Mouse (Mus musculus): ENCODE data around the gene Uchl1.

The Uchl1 gene

GRCm38 (mm10) chr5:66707859-66708258 lies 32.0 kb downstream of the Uchl1 start:
- no peak for DNase-seq (ENCODE audit: low spot score in 2 of 2)

- DNase-seq (ENCODE audit: low spot score in 2 of 2), result no peak
These were observed 34.6 kb downstream of the Uchl1 start for GRCm38 (mm10) chr5:66710445-66711019.

- DNase-seq (ENCODE audit: low spot score in 2 of 2), result no peak
These were observed 36.9 kb downstream of the Uchl1 start for GRCm38 (mm10) chr5:66712801-66713200.

GRCm38 (mm10) chr5:66715498-66715931 lies 39.6 kb downstream of the Uchl1 start:
- no peak for DNase-seq (ENCODE audit: low spot score in 2 of 2)

GRCm38 (mm10) chr5:66717931-66718330 lies 42.0 kb downstream of the Uchl1 start:
- DNase-seq (ENCODE audit: low spot score in 2 of 2), result no peak

DNA sequence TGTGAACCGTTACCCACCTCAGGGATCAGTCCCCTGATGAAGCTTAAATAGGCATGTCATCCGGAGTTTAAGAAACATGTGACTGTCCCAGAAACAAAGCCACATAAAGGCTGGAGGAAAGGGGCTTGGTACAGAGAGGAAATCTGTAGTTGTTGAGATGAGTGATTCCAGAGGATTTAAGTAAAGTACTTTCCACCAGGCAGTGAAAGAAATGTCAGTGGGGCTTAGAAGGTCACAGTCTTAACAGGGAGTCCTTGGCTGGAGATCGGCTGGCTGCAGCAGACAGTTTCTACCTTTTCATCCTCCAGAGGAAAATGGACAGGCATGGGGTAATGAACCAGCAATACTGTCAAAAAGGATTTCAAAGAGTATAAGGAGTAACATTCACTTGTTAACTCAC lies 42.5 kb downstream of the Uchl1 start:
- no peak for DNase-seq (ENCODE audit: low spot score in 2 of 2)

DNA sequence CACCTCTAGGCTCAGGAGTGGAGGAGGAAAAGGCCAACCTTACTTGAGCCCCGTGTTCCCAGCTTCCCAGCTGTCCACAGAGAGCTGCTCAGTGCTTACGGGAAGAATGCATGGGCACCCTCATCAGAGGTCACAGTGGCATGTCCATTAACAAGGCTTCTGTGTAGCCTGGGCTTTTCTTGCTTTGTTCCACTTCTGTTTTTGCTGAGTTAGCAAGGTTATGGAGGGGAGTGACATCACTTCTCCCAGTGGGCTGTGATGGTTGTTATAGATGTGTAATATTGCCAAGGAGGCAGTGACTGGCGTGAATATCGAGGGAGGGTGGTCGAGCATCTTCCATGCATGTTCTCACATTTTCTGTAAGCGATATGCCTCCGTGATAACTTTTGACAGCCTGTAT lies 43.0 kb downstream of the Uchl1 start:
- no peak for DNase-seq (ENCODE audit: low spot score in 2 of 2)

DNA sequence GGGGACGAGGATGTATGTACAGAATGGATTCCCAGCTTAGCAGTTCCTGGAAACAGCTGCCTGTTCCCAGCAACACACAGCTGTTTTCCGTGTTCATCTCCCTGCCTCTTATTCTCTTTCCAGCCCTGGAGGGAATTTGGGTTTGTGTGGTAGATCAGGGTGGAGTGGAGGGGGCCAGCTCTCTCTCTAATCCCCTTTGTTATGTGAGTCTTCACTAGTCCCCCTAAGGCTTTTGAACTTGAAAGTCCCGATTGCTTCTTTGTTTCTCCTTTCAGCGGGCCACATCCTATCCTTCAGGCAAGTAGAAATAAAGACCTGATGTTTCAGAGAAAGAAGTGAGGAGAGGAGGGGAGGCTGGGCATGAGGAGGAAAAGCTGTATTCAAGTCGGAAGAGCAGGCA lies 45.0 kb downstream of the Uchl1 start:
- no peak for DNase-seq (ENCODE audit: low spot score in 2 of 2)

GRCm38 (mm10) chr5:66722586-66722985 lies 46.7 kb downstream of the Uchl1 start:
- no peak for DNase-seq (ENCODE audit: low spot score in 2 of 2)

- no peak for DNase-seq (ENCODE audit: low spot score in 2 of 2)
These were observed 47.1 kb downstream of the Uchl1 start for GRCm38 (mm10) chr5:66723037-66723436.

DNA sequence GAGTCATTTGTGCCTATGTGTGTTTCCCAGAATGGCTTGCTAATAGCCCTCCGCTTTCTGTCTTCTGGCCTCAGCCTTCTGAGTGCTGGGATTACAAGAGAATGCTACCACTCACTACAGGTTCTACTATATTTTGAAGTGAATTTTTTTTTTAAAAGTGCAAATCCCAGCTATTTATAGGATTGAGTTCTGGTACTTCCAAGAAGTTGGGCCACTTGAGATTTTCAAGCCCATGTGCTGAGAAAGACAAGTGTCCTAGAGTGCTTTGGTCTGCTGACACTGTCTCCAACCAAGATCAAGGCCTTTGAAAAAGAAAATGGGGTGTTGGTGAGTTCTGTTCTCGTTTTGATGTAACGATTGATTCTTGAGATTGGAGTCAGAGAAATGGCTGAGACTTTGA lies 47.7 kb downstream of the Uchl1 start:
- DNase-seq (ENCODE audit: low spot score in 2 of 2), result no peak

- no peak for DNase-seq (ENCODE audit: low spot score in 2 of 2)
These were observed 53.4 kb downstream of the Uchl1 start for GRCm38 (mm10) chr5:66729306-66729705.

- peak; percentile 50 to 78 for DNase-seq (ENCODE audit: low spot score in 2 of 2)
These were observed 54.9 kb downstream of the Uchl1 start for GRCm38 (mm10) chr5:66730621-66731301.

DNA sequence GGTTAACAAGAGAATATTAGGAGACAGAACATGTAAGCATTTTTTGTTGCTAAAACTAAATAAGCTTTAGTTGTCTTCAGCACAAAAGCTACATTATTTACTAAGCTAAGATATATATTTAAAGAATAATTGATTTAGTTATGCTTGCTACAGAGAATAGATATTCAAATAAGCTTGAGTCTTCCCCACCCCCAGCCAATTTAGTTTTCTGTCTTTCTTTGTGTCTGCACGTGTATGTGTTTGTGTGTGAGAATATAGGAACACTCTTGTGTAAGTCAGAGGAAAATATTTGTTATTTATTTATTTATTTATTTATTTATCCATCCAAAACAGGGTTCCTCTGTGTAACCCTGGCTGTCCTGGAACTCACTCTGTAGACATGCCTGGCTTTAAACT lies 55.4 kb downstream of the Uchl1 start:
- DNase-seq (ENCODE audit: low spot score in 2 of 2), result no peak

DNA sequence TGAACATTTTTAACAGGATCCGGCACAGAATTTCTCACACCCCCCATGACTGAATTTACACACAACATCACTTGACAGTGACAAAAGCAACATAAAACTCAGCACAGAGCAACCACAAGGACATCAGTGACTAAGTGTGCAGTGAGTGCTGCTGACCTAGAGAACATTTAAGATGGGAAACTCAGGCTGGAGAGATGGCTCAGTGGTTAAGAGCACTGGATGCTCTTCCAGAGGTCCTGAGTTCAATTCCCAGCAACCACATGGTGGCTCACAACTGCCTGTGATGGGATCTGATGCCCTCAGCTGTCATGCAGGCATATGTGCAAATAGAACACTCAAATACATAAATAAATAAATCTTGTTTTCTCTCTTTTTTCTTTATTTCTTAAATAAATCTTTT lies 57.7 kb downstream of the Uchl1 start:
- no peak for DNase-seq (ENCODE audit: low spot score in 2 of 2)
